Mouse (Mus musculus): ENCODE data around the gene Lmntd1. TPM values are rescaled to one million over a fixed set of nuclear protein-coding genes. Genes with fewer than 3 reads are reported as not detected.

Gene Lmntd1
- polyA plus RNA-seq, 1 experiment, result not detected

DNA sequence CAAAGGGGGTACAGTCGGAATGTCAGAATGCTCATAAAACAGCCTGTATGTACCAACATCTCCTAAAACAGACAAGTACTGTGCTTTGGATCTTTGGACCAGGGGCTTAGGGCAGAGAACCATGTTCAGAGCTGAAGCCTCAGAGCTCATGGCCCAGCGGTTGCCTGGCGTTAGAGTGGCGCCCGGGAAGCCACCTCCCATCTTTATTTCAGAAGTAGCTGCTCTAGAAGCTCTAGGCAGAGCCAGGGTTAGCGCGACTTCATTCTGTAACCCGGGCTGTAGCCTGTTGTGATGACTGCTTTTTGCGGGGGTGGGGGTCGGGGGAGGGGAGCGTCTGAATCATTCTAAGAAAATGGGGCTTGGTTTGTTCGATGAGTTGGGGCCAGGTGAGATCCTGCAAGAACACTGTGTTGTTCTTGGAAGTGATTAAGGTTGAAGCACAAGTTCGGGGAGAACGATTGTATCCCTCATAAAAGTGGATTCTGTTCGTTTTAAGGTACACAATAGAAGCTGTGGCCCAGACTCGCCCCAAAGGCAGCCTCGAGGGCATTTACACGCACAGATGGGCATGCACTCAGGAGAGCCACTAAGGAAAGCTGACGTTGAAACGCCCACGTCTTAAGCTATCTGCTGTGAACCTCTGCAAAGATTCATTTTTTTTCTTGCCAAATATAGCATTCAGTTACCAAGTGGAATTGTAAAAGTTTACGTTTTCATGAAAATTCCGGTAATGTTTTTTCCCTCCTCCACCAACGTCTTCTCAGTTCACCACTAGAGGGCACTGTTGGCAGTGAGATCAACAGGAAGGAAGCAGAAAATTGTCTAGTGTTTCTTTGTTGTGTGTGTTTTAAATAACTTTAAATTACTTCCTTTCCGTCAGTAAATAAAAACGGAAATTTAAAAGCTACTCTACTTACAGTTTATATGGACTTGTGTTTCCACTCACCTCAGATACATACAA lies 254.4 kb downstream of the Lmntd1 start:
- Histone ChIP-seq H3K27ac (ENCODE audit: insufficient read depth, low read depth, low read length) (no peak overlapping the region), H3K4me1 (ENCODE audit: control insufficient read depth, insufficient read depth, low read length) (no peaks in the 10 kb centered on the region), H3K4me3 (ENCODE audit: insufficient read depth, low read length) (no peak overlapping the region)
- no peak for TF ChIP-seq POLR2A (IDR thresholded peaks at IDR 0.05; ENCODE audit: borderline replicate concordance, low read depth, low read length)
- no peak for TF ChIP-seq CTCF (IDR thresholded peaks at IDR 0.05; ENCODE audit: low read depth, low read length)

DNA sequence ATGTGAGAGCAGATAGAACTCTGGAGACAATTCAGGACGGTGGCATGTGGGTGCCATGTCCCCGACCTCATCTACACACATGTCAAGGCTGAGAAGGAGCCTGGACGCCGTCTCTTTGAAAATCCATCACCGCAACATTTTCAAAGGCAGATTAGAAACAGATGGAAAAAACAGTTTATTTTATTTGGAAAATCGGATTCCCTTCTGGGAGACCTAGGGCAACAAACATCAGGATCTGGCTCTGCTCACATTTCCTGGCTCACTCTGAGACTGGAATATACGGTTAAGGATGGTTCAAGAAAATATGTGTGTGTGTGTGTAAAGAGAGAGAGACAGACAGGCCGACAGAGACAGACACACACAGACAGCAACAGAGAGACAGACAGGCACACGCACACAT lies 256.1 kb downstream of the Lmntd1 start:
- Histone ChIP-seq H3K4me1 (ENCODE audit: control insufficient read depth, insufficient read depth, low read length) (no peaks in the 10 kb centered on the region), H3K27ac (ENCODE audit: insufficient read depth, low read depth, low read length) (no peak overlapping the region), H3K4me3 (ENCODE audit: insufficient read depth, low read length) (no peak overlapping the region)
- TF ChIP-seq CTCF (IDR thresholded peaks at IDR 0.05; ENCODE audit: low read depth, low read length), result no peak
- no peak for TF ChIP-seq POLR2A (IDR thresholded peaks at IDR 0.05; ENCODE audit: borderline replicate concordance, low read depth, low read length)

DNA sequence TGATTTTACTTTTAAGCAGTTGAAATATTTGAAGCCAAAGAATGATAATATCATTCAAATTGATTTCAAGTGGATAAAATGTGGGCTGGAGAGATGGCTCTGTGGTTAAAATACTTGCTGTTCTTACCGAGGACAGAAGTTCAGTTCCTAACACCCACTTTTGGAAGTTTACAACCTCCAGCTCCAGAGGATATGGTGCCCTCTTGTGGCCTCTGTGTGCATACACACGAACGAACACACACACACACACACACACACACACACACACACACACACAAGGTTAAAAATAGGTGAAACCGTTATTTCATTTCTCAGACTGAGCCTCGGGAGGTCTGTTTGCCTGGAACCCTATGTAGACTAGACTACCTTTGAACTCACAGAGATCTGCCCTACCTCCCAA lies 260.3 kb downstream of the Lmntd1 start:
- Histone ChIP-seq H3K4me3 (ENCODE audit: insufficient read depth, low read length) (no peak overlapping the region), H3K27ac (ENCODE audit: insufficient read depth, low read depth, low read length) (no peak overlapping the region)
- no peak for TF ChIP-seq CTCF (IDR thresholded peaks at IDR 0.05; ENCODE audit: low read depth, low read length)
- no peak for TF ChIP-seq POLR2A (IDR thresholded peaks at IDR 0.05; ENCODE audit: borderline replicate concordance, low read depth, low read length)

DNA sequence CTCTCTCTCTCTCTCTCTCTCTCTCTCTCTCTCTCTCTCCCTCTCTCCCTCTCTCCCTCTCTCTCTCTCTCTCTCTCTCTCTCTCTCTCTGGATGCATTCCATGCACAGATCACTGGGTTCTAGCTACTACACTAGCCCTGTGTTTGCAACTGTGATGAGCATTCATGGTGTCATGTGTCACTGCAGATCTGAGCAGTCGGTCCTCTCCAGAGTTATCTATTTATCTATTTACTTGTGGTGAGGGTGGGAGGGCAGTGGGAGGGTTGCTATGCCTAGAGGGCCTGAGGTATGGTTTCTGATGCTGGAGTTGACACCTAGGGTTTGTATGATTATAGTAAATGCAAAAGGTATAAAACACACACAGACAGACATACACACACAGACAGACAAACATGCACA lies 261.4 kb downstream of the Lmntd1 start:
- no peak for TF ChIP-seq POLR2A (IDR thresholded peaks at IDR 0.05; ENCODE audit: borderline replicate concordance, low read depth, low read length)
- no peak for TF ChIP-seq CTCF (IDR thresholded peaks at IDR 0.05; ENCODE audit: low read depth, low read length)
- no peak overlapping the region for H3K27ac ChIP-seq (ENCODE audit: insufficient read depth, low read depth, low read length)
- H3K4me1 ChIP-seq (ENCODE audit: control insufficient read depth, insufficient read depth, low read length), result peaks cover 15% of the 10 kb centered on the region
- no peak overlapping the region for H3K4me3 ChIP-seq (ENCODE audit: insufficient read depth, low read length)

More for the DNA sequence above, 260.3 kb downstream of the Lmntd1 start:
- peaks cover 15% of the 10 kb centered on the region for H3K4me1 ChIP-seq (ENCODE audit: control insufficient read depth, insufficient read depth, low read length)

DNA sequence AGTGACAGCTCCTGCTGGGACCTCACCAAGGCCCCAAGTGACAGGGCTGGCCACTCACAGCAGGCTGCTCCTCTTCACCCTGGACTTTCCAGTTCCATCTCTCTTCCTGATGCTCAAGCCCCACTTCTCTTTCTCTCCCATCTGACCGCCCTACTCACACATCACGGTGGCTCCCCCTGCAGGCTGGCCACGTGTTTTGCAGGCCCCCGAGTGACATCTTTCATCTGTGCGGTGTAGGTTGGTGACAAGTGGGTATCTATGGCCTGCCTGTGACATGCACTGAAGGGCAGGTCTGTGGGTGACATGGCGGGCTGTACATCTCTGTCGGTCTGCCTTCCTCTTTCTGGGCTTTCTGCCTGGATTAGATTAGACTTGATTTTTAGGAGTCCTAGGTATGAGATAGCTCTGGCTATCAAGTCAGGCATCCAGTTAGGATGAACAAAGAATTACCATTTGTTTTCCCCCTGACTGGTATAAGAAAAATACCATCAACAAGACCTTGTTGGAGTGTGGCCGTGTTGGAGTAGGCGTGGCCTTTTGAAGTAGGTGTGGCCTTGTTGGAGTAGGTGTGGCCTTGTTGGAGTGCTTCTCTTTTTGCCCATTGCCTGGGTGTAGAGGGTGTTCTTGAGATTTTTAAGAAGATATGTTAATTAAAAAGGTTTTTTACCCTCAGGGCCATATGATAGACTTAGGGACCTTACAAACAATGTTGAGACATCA lies 265.8 kb downstream of the Lmntd1 start:
- Histone ChIP-seq H3K27ac (ENCODE audit: insufficient read depth, low read depth, low read length) (no peak overlapping the region), H3K4me1 (ENCODE audit: control insufficient read depth, insufficient read depth, low read length) (peaks cover 15% of the 10 kb centered on the region), H3K4me3 (ENCODE audit: insufficient read depth, low read length) (no peak overlapping the region)
- TF ChIP-seq CTCF (IDR thresholded peaks at IDR 0.05; ENCODE audit: low read depth, low read length) (no peak), POLR2A (IDR thresholded peaks at IDR 0.05; ENCODE audit: borderline replicate concordance, low read depth, low read length) (no peak)

DNA sequence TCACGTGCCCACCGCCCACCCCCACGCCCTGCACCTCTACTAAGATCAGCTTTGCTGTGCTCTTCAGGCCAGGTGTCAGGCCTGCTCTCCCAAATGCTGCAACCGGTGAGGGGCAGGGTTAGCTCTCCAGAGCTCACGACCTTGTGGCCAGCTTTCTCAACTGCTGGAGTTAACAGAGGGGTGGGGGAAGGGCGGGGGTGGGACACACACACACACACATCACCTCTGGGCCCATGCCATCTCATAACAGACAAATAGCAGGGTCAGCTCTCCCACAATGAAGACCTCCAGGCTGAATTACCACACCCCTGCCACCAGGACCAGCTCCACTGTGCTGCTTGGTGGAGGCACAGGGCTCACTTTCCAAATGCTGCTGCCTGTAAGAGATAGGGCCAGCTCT lies 266.5 kb downstream of the Lmntd1 start:
- no peak overlapping the region for H3K4me3 ChIP-seq (ENCODE audit: insufficient read depth, low read length)
- H3K27ac ChIP-seq (ENCODE audit: insufficient read depth, low read depth, low read length), result no peak overlapping the region
- no peak for TF ChIP-seq POLR2A (IDR thresholded peaks at IDR 0.05; ENCODE audit: borderline replicate concordance, low read depth, low read length)
- no peak for TF ChIP-seq CTCF (IDR thresholded peaks at IDR 0.05; ENCODE audit: low read depth, low read length)
- H3K4me1 ChIP-seq (ENCODE audit: control insufficient read depth, insufficient read depth, low read length), result peaks cover 18% of the 10 kb centered on the region

DNA sequence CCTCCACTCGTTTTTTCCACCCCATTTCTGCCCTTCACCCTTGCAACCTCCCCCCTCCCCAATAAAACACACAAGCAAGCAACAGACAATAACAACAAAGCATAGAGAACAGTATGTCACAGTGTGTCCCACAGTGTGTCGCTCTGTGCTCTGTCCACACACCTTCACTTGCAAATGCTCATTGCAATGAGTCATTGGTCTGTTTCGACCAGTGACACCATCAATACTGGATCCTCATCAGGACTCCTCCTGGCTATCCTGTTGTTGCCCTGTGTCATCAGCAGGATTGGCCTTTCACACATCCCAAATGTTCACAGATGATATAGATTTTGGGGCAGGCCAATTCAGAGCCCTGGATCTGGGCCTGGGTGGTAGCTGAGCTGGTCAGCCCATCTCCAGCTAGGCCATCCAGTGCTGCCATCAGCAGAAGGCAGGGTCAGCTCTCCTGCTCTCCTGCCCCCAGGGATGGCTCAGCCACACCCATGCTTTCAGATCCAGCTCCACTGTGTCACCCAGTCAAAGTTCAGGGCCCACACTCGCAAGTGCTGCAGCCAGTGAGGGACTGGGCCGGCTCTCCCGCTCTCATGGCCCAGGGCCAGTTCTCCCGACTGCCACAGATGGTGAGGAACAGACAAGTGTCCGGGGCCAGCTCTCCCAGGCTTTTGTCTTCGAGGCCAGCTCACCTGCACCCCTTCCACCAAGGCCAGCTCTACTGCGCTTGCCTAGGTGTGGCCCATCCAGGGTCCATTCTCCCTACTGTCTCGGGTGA lies 267.1 kb downstream of the Lmntd1 start:
- TF ChIP-seq POLR2A (IDR thresholded peaks at IDR 0.05; ENCODE audit: borderline replicate concordance, low read depth, low read length) (no peak), CTCF (IDR thresholded peaks at IDR 0.05; ENCODE audit: low read depth, low read length) (no peak)
- Histone ChIP-seq H3K4me1 (ENCODE audit: control insufficient read depth, insufficient read depth, low read length) (peaks cover 18% of the 10 kb centered on the region), H3K4me3 (ENCODE audit: insufficient read depth, low read length) (no peak overlapping the region), H3K27ac (ENCODE audit: insufficient read depth, low read depth, low read length) (no peak overlapping the region)

DNA sequence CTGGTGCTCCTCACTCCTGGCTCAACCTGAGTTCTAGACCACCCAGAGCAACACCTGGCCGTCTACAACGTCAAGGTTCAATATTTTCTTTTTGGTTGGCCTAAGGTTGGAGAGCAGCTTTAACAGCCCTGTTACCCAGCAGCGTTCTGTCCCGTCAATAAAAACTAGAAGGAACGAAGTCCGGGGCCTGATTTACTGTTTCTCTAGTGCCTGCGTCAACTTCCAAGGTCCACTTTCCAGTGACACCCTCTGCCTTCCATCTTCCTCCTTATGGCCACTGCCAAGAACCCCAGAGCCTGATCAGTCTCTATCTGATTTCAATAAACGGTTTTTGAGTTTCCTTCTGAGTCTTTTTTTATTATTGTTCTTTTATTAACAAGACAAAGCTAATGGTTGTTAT lies 267.8 kb downstream of the Lmntd1 start:
- no peak overlapping the region for H3K27ac ChIP-seq (ENCODE audit: insufficient read depth, low read depth, low read length)
- TF ChIP-seq CTCF (IDR thresholded peaks at IDR 0.05; ENCODE audit: low read depth, low read length), result no peak
- TF ChIP-seq POLR2A (IDR thresholded peaks at IDR 0.05; ENCODE audit: borderline replicate concordance, low read depth, low read length), result no peak

DNA sequence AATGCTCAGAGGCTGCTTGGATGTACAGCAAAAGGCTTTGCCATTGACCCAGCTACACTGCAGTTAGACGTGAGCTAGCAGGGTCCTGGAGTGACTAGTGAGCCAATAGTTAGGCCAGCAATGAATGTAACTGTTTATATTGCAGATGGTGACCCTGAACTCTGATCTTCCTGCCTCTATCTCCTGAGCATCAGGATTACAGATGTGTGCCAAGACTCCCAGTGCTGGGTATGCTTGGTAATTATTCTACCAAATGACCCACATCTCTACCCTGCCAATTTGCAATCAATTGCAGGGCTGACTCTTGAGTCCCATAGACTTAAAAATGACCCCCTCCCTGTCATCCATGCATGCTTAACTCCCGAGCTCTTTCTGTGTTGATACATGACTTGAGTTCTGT lies 269.4 kb downstream of the Lmntd1 start:
- H3K4me1 ChIP-seq (ENCODE audit: control insufficient read depth, insufficient read depth, low read length), result peaks cover 3% of the 10 kb centered on the region; the same call in 1 of the 2 replicates
- H3K27ac ChIP-seq (ENCODE audit: insufficient read depth, low read depth, low read length), result no peak overlapping the region
- TF ChIP-seq POLR2A (IDR thresholded peaks at IDR 0.05; ENCODE audit: borderline replicate concordance, low read depth, low read length) (no peak), CTCF (IDR thresholded peaks at IDR 0.05; ENCODE audit: low read depth, low read length) (no peak)
- no peak overlapping the region for H3K4me3 ChIP-seq (ENCODE audit: insufficient read depth, low read length)

More for the DNA sequence above, 267.8 kb downstream of the Lmntd1 start:
- no peak overlapping the region for H3K4me3 ChIP-seq (ENCODE audit: insufficient read depth, low read length)
- H3K4me1 ChIP-seq (ENCODE audit: control insufficient read depth, insufficient read depth, low read length), result peaks cover 13% of the 10 kb centered on the region
